19 mouse cellular contexts compared by ENCODE assay signal in genomic region chr6:31190070-31190469, GRCm38 (mm10).
"Had no signal": no experiment of that assay in that cellular context is flagged by ENCODE, and none has a peak within 500 bp of the region (broad histone marks: within the 10 kb centered on the region; RNA-seq: fewer than 3 reads in every experiment).

No protein-coding gene starts in this region.

- H3K27ac ChIP-seq: heart, embryonic 10.5 days; hindbrain, embryonic 13.5 days; hindbrain, embryonic 15.5 days; hindbrain, postnatal 0 days; kidney, embryonic 15.5 days; kidney, postnatal 0 days; left cerebral cortex, adult 2 months; limb, embryonic 10.5 days; limb, embryonic 12.5 days; liver, embryonic 14.5 days had no signal

- H3K9ac ChIP-seq: heart, embryonic 12.5 days; hindbrain, embryonic 13.5 days; hindbrain, embryonic 15.5 days; kidney, embryonic 15.5 days; limb, embryonic 12.5 days; liver, embryonic 14.5 days had no signal

- ATAC-seq: hindbrain, postnatal 0 days had no signal

- H3K4me2 ChIP-seq: heart, embryonic 12.5 days; hindbrain, embryonic 13.5 days; hindbrain, embryonic 15.5 days; kidney, embryonic 15.5 days; limb, embryonic 12.5 days; liver, embryonic 11.5 days had no signal

- H3K9me3 ChIP-seq: heart, embryonic 10.5 days; heart, embryonic 12.5 days; hindbrain, embryonic 13.5 days; hindbrain, embryonic 15.5 days; kidney, embryonic 15.5 days; limb, embryonic 10.5 days; limb, embryonic 12.5 days had no signal

- DNase-seq: gastrocnemius, postnatal 14 days; heart, adult 18-20 months; heart, postnatal 4 days; kidney, adult 11 months; kidney, adult 9 months; kidney, postnatal 36 days; layer of hippocampus, adult 9-11 months had no signal

- H3K4me3 ChIP-seq: heart, embryonic 10.5 days; heart, embryonic 12.5 days; hindbrain, embryonic 13.5 days; hindbrain, embryonic 15.5 days; kidney, embryonic 15.5 days; left cerebral cortex, adult 2 months; limb, embryonic 10.5 days; limb, embryonic 12.5 days had no signal

- H3K27me3 ChIP-seq: heart, embryonic 12.5 days; hindbrain, embryonic 13.5 days; hindbrain, embryonic 15.5 days; kidney, embryonic 15.5 days; limb, embryonic 12.5 days had no signal

- H3K36me3 ChIP-seq: heart, embryonic 10.5 days; heart, embryonic 12.5 days; hindbrain, embryonic 13.5 days; hindbrain, embryonic 15.5 days; kidney, embryonic 15.5 days; limb, embryonic 10.5 days; limb, embryonic 12.5 days had no signal

- H3K4me1 ChIP-seq: limb, embryonic 10.5 days; limb, embryonic 12.5 days had no signal
